Mouse (Mus musculus) ES-E14 (cell line): ENCODE results near the gene Shmt1.

Experiments
- CHD2 ChIP-seq: IDR thresholded peaks from 2 replicates; pipeline ENCODE4 v1.6.1; 2014; ENCODE audit warnings: mild to moderate bottlenecking, low read depth, low read length, inconsistent platforms
- MAFK ChIP-seq: IDR thresholded peaks from 2 replicates; pipeline ENCODE4 v1.6.1; 2014; ENCODE audit warnings: mild to moderate bottlenecking, low read depth, low read length, inconsistent platforms; ENCODE audit not compliant: insufficient read depth
- ZNF384 ChIP-seq: IDR thresholded peaks from 2 replicates; pipeline ENCODE4 v1.6.1; 2012; ENCODE audit warnings: low read depth, low read length, inconsistent platforms

DNA sequence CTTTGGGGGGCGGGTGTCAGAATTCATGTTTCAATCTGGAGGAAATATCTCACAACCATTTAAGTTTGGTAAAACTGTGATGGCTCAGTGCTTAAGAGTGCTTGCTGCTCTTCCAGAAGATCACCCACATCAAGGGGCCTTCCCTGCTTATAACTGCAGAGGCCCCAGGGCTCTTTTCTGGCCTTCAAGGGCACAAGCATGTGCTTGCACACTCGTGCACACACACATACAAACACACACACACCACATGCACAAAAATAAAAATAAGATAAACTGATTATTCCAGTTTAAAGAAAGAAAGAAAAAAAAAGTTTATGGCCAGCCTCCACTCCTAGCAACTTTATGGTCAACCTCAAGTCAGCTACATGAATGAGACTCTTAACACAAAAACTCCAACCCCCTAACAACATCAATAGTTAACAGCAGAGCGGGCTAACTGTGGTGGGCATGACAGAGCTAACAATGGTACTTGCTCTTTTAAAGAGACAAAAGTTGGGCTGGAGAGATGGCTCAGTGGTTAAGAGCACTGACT is 37.3 kb downstream of the Shmt1 start:
- TF ChIP-seq ZNF384 (no peak), CHD2 (no peak), MAFK (no peak)
